Mouse (Mus musculus): Measurements from ENCODE around the gene Vps18.

DNA sequence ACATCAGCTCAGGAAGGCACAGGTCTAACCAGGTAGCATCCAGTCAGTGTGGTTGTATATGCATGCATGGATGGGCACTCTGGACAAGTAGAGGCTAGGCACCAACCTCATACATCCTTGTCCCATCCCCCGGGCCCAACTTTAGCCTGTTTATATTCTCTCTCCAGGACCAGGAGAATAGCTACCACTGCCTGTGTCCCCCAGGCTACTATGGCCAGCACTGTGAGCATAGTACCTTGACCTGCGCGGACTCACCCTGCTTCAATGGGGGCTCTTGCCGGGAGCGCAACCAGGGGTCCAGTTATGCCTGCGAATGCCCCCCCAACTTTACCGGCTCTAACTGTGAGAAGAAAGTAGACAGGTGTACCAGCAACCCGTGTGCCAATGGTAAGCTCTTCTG lies 42.3 kb downstream of the Vps18 start:
- TF ChIP-seq CTCF (IDR thresholded peaks at IDR 0.05; ENCODE audit: low read depth), result no peak
- no peak for TF ChIP-seq EP300 (optimal IDR thresholded peaks at IDR 0.05)

All from stomach, postnatal 0 days (tissue).